Mouse (Mus musculus) lung, embryonic 16.5 days (tissue): ENCODE results near the gene Pcdh7. TPM values are rescaled to one million over a fixed set of nuclear protein-coding genes. Genes with fewer than 3 reads are reported as not detected.

Experiments
- ATAC-seq: fragments of 200-750 bp; cut with Nextera tagmentation; 2 replicates; pipeline ENCODE4 v1.8.0; 2017; ENCODE audit warnings: low read depth, mild to moderate bottlenecking, moderate library complexity
- H3K27ac ChIP-seq: fragments of 300-500 bp; sonication (generic); 2 replicates; pipeline ENCODE4 v1.5.1; 2014; ENCODE audit warnings: mild to moderate bottlenecking, control low read depth, low read length
- H3K27me3 ChIP-seq: fragments of 300-500 bp; sonication (generic); 2 replicates; pipeline ENCODE4 v1.6.1; 2014; ENCODE audit warnings: low read depth, low read length, mixed read lengths; ENCODE audit not compliant: control insufficient read depth, insufficient read depth
- H3K36me3 ChIP-seq: fragments of 300-500 bp; sonication (generic); 2 replicates; pipeline ENCODE4 v1.6.1; 2014; ENCODE audit warnings: low read length; ENCODE audit not compliant: control insufficient read depth, insufficient read depth
- H3K4me1 ChIP-seq: fragments of 300-500 bp; sonication (generic); replicated peaks from 2 replicates; pipeline ENCODE4 v1.6.1; 2014; ENCODE audit warnings: low read length, mixed read lengths; ENCODE audit not compliant: control insufficient read depth, insufficient read depth
- H3K4me2 ChIP-seq: fragments of 300-500 bp; sonication (generic); 2 replicates; pipeline ENCODE4 v1.6.1; 2014; ENCODE audit warnings: low read depth, low read length, control low read depth
- H3K4me3 ChIP-seq: fragments of 300-500 bp; sonication (generic); 2 replicates; pipeline ENCODE4 v1.5.1; 2014; ENCODE audit warnings: mild to moderate bottlenecking, low read length, control low read depth
- H3K9ac ChIP-seq: fragments of 300-500 bp; sonication (generic); 2 replicates; pipeline ENCODE4 v1.6.1; 2014; ENCODE audit warnings: low read length, control low read depth
- H3K9me3 ChIP-seq: fragments of 300-500 bp; sonication (generic); 2 replicates; pipeline ENCODE4 v1.6.1; 2016; ENCODE audit warnings: low read length; ENCODE audit not compliant: control insufficient read depth
- WGBS: fragments of 180-500 bp; shearing (Covaris S2); extraction: QIAGEN DNeasy Blood & Tissue Kit; methylation state at CpG from one replicate; pipeline ENCODE4 v1.1.7; 2014; 5-methylcytosine and 5-hydroxymethylcytosine counted together
- polyA plus RNA-seq: library from polyadenylated mRNA; unstranded; fragments of >200 nt; fragmentation: Nextera tagmentation; extraction: Ambion mirVana; gene quantifications from 2 replicates; pipeline ENCODE4 v1.2.1, GENCODE M21; 2015

The Pcdh7 gene
- polyA plus RNA-seq, 1 experiment from 2014 or later, result 2.8 TPM

DNA sequence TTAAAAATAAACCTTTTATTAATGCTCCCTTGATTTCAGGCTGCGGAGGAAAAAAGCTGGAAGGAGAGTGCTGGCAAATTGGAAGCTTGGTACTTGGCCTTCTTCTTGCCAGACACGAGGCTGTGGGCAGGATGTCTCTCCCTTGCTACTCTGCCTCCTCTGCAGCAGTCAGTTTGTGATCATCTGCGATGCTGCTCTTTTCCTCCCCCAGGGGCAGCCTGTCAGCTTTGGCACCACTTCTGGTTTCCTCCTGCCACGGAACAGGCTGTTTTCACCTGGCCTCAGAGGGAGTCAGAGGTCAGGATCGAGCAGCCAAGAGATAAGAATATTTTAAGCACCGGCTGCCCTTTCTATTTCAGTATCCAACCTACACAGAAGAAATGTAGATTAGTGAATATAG, 25.2 kb downstream of the Pcdh7 start:
- 22% methylated on average over 6 of the region's 6 CpGs for WGBS
- H3K4me3 ChIP-seq, result no peak overlapping the region
- no peaks in the 10 kb centered on the region for H3K27me3 ChIP-seq
- H3K4me1 ChIP-seq, result no peaks in the 10 kb centered on the region
- H3K9me3 ChIP-seq, result no peaks in the 10 kb centered on the region
- no peak for ATAC-seq
- H3K27ac ChIP-seq, result no peak overlapping the region
- H3K9ac ChIP-seq, result no peak overlapping the region
- H3K4me2 ChIP-seq, result no peak overlapping the region
- no peaks in the 10 kb centered on the region for H3K36me3 ChIP-seq

DNA sequence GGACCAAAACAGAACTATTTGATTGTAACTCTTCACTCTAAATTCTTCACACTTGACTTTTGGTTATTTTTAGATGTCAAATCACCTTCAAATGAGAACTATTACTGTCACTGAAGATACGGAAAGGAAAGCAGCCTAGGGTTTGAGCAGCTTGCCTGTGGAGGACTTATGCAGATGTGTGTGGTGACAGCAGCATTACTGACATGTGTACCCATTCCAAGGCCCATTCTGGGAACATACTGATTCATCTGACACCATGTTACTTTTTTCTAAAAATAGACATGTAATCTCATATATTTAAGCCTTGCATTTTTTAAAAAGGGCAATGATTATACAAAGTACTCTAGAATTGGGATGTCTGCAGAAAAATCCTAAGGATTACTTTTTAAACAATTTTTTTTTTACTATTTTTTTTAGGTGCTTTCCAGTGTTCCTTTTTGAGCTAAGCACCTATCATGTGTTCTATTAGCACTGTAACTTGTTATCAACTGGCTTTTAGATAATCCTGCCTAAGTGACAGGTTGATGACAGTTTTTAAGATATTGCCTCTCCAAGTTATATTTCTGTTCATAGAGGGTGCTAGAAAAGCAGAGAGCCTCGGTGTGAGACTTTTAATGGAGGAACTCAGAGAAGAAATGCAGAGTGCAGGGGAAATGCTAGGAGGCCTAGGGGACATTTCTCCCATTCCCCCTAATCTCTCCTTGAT, 26.3 kb downstream of the Pcdh7 start:
- no peaks in the 10 kb centered on the region for H3K9me3 ChIP-seq
- no peak overlapping the region for H3K4me3 ChIP-seq
- H3K27ac ChIP-seq, result no peak overlapping the region
- H3K4me2 ChIP-seq, result no peak overlapping the region
- H3K4me1 ChIP-seq, result no peaks in the 10 kb centered on the region
- H3K36me3 ChIP-seq, result no peaks in the 10 kb centered on the region
- H3K9ac ChIP-seq, result no peak overlapping the region
- no peaks in the 10 kb centered on the region for H3K27me3 ChIP-seq
- ATAC-seq, result no peak
- WGBS, result 56% methylated on average over 2 of the region's 2 CpGs

DNA sequence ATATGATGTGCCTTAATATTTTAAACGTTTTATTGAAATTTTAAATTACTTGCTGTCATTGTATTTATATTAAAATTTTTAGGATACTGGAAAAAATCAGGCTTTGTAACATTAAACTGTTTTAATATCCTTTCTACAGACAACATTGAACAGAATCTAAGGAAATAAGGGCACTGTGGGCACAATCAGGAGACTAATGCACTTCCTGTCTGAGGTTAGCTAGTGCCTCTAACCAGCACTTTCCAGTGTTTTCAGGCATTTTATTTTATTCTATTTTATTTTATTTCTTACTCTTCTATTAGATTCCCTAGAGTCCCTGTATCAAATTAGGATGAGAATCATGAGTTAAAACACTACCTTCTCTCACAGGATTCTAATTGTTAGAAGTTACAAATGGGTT, 28.1 kb downstream of the Pcdh7 start:
- Histone ChIP-seq H3K9me3 (no peaks in the 10 kb centered on the region), H3K27me3 (no peaks in the 10 kb centered on the region), H3K27ac (no peak overlapping the region), H3K4me1 (no peaks in the 10 kb centered on the region), H3K4me2 (no peak overlapping the region), H3K36me3 (no peaks in the 10 kb centered on the region), H3K9ac (no peak overlapping the region), H3K4me3 (no peak overlapping the region)
- WGBS, result 66% methylated on average over 1 of the region's 1 CpGs
- no peak for ATAC-seq

DNA sequence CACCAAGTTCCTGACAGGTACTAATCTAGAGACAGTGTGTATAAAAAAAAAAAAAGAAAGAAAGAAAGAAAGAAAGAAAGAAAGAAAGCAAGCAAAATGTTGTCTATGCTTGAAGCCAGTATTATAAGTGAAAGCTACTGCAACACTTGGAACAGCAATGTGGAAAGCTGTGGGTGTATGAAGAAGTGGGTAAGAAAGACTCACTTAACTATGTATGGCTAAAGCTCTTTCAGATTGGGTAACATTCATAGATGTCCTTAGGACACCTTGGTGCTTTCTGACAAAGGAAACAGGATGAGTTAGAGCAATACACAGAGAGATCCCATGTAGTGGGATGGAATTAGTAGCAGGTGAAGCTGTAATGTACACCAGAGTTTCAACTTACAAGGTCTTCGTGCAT, 32.6 kb downstream of the Pcdh7 start:
- Histone ChIP-seq H3K9ac (no peak overlapping the region), H3K27me3 (no peaks in the 10 kb centered on the region), H3K4me1 (no peaks in the 10 kb centered on the region), H3K4me3 (no peak overlapping the region), H3K9me3 (no peaks in the 10 kb centered on the region), H3K36me3 (no peaks in the 10 kb centered on the region), H3K27ac (no peak overlapping the region), H3K4me2 (no peak overlapping the region)
- 91% methylated on average over 1 of the region's 1 CpGs for WGBS
- no peak for ATAC-seq

DNA sequence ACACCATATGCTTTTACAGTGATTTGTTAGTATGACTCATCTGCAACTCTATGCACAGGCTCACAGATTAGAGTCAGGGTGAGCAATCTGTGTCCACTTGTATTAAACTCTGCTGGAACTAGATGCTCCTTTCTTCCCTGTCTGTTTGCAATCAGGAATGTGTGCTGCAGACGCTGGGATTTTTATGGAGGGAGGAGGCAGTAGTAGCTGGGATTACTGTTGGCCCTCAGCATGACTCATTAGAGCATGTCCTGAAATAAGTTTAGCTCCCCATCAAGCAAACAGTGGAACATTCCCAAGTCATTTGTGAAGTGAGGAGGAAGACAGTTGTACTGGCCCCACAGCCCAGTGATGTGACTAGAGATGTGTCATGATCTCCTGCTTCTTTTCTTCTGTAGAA, 38.0 kb downstream of the Pcdh7 start:
- no peaks in the 10 kb centered on the region for H3K27me3 ChIP-seq
- ATAC-seq, result no peak
- H3K4me3 ChIP-seq, result no peak overlapping the region
- no peak overlapping the region for H3K9ac ChIP-seq
- no peaks in the 10 kb centered on the region for H3K36me3 ChIP-seq
- H3K4me1 ChIP-seq, result 0 out of 2 replicates have a peak, but pooled peaks cover 3% of the 10 kb centered on the region
- H3K9me3 ChIP-seq, result no peaks in the 10 kb centered on the region
- no peak overlapping the region for H3K4me2 ChIP-seq
- 20% methylated on average over 1 of the region's 1 CpGs for WGBS
- no peak overlapping the region for H3K27ac ChIP-seq

DNA sequence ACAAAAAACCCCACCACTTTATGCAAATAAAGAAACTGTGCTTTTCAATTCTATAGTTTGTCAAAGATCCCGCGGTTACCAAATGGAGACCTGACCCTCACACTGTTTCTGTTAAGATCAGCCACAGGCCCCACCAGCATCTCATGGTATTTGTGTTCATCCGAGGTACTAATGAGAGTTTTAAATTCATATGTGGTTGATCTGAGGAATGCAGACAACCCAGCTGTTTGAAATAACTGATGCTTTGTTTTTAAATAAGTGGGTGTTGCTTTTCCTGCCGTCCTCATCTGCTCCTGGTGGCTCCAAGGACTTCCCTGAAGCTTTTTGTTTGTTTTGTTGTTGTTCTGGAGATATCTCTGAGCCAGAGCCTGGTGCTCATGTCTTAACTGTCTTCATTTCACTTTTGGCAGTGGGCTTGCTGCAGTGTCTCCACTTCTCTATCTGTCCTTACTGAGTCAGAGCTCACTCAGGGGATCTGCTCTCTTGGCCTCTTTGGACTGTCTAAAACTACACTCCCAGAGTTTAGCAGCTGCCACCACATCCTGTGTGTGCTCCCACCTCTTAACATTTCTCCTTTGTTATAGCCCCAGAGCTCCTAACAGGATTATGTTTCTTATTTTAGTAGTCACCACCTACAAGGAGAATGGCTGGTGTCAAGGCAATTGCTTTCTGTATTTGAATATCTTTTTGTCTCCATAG, 39.1 kb downstream of the Pcdh7 start:
- Histone ChIP-seq H3K27me3 (no peaks in the 10 kb centered on the region), H3K9ac (no peak overlapping the region), H3K4me1 (0 out of 2 replicates have a peak, but pooled peaks cover 3% of the 10 kb centered on the region), H3K4me3 (no peak overlapping the region), H3K9me3 (no peaks in the 10 kb centered on the region), H3K27ac (no peak overlapping the region), H3K4me2 (no peak overlapping the region), H3K36me3 (no peaks in the 10 kb centered on the region)
- WGBS, result 33% methylated on average over 4 of the region's 4 CpGs
- no peak for ATAC-seq

DNA sequence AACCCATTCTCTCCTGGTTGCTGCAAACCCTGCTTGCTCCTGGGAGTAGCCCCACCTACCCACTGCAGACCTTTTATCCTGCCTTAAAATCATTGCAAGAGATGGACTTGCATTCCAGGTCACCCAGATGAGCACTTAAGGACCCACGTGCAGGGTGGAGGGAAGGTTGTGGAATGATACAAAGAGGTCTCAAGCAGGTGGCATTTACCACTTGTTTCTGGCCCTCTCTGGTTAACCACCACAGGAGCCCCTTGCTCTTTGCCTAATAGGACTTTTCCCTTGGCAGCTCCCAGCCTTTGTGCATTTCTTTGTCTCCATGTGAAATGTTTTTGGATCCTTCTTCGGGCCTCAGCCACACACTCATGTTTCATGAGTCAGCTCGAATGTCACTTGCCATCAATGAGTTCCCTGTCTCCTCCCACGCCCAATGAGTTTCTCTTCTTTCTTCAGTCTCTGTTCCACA, 39.7 kb downstream of the Pcdh7 start:
- 34% methylated on average over 4 of the region's 4 CpGs for WGBS
- H3K4me1 ChIP-seq, result 0 out of 2 replicates have a peak, but pooled peaks cover 3% of the 10 kb centered on the region
- H3K9me3 ChIP-seq, result no peaks in the 10 kb centered on the region
- H3K4me2 ChIP-seq, result no peak overlapping the region
- no peak overlapping the region for H3K4me3 ChIP-seq
- no peaks in the 10 kb centered on the region for H3K27me3 ChIP-seq
- H3K27ac ChIP-seq, result no peak overlapping the region
- no peaks in the 10 kb centered on the region for H3K36me3 ChIP-seq
- H3K9ac ChIP-seq, result no peak overlapping the region
- ATAC-seq, result no peak

DNA sequence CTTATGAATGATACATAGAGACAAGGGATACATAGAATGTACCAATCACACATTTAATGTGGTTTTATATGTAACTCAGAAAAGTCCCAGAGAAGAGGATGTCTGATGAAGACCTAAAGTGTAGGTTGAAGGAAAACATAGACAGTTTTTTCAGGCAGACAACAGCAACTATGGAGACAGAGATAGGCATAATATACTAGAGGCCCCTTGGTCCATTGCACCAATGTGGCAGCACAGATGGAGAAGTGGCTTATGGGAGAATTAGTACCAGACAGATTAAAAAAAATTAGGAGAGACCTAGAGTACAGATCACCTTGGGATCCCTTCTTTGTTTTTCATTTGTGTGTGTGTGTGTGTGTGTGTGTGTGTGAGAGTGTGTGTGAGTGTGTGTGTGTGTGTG, 41.2 kb downstream of the Pcdh7 start:
- Histone ChIP-seq H3K27me3 (no peaks in the 10 kb centered on the region), H3K9ac (no peak overlapping the region), H3K27ac (no peak overlapping the region), H3K4me3 (no peak overlapping the region), H3K9me3 (no peaks in the 10 kb centered on the region), H3K4me1 (0 out of 2 replicates have a peak, but pooled peaks cover 3% of the 10 kb centered on the region), H3K36me3 (no peaks in the 10 kb centered on the region), H3K4me2 (no peak overlapping the region)
- ATAC-seq, result no peak

DNA sequence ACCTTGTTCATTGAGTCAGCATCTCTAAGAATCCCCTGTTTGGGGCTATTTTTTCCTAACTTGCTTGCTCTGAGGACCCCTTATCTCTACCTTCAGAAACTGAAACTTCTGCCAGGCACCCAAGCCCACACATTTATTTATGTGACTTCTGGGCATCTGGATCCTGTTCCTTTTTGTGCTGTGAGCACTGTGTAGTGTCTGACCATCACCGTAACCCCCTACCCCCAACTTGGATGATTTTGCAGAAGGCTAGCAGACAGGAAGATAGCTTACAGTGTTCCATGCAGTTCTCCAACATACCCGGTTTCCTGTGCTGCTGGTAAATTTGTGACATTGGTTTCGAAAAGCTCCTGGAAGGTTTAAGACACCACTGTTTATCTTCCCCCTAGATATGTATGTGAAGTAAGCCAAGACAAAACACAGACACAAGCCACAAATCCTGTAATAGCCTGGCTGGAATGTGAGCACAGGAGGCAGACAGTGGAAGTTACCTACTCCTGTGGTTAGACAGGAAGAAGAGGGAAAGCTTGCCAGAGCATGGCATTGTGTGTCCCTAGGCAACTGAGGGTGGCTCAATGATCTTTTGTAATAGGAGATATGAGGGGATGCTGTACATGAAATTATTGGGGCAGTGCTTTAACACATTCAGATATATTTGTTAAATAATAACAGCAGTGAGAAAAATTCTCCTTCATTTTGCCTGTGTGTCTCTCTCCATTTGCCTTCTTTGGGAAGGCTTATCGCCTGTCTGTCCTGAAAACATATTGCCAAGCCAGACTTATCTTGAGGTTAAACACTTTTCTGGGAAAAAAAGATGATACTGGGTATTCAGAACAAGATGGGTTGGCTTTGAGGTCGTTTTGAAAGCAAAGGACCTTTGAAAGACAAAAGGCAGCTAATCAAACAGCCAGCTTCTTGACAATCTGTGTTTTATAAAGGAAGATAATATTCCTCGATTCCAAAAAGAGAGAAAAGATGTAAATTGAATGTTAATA, 42.6 kb downstream of the Pcdh7 start:
- Histone ChIP-seq H3K4me1 (0 out of 2 replicates have a peak, but pooled peaks cover 3% of the 10 kb centered on the region), H3K9ac (no peak overlapping the region), H3K27me3 (no peaks in the 10 kb centered on the region), H3K4me3 (no peak overlapping the region), H3K9me3 (no peaks in the 10 kb centered on the region), H3K27ac (no peak overlapping the region), H3K36me3 (no peaks in the 10 kb centered on the region), H3K4me2 (no peak overlapping the region)
- no peak for ATAC-seq
- 39% methylated on average over 6 of the region's 6 CpGs for WGBS
